Mouse (Mus musculus): ENCODE measurements around the gene Pdha1.

DNA sequence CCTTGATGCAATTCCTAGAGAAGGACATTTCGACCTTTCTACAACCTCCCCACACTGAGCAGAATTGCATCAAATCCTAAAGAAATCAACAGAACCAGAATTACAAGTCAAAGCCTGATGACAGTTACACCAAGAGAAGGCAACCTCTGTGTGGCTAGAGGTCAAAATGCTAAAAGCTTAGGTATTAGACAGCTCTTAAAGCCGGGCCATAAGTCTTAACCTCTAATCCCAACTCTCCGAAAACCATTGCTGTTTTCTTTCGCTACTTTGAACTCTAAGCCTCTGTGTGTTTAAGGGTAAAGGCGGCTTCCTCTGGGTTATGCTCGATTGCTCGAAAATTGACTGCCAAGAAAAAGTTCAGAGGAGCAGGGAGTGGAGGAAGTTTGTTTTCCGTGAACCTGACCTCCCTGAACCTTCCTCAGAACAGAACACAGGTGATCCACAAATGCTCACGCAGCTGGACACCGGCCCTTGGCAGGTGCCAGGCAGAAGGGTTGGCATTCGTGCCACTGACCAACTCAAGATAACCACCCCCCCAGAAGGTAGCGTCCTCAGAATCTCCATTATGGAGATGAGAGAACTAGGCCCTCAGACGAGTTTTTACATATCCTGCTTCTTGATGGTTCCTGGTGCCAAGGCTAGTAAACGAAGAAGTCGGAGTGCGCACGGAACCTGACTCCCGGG lies 894 bp downstream of the Pdha1 start:
- TF ChIP-seq GATA1 (IDR thresholded peaks at IDR 0.05; ENCODE audit: low read length) (no peak), TAL1 (IDR thresholded peaks at IDR 0.05; ENCODE audit: low read length) (no peak)
